Mouse (Mus musculus) kidney, postnatal 0 days (tissue): ENCODE measurements around the gene Usp36. TPM values are rescaled to one million over a fixed set of nuclear protein-coding genes. Genes with fewer than 3 reads are reported as not detected.
"Not testable (repeated sequence)": the region's sequence is repeated elsewhere in the genome, so short reads cannot be mapped to it uniquely, and the experiment has no call there.

Source experiments
- ATAC-seq: fragments of 200-750 bp; cut with Nextera tagmentation; replicated peaks from 2 replicates; pipeline ENCODE4 v1.8.0; 2017; ENCODE audit warnings: low read depth, moderate number of reproducible peaks, moderate TSS enrichment, moderate library complexity; ENCODE audit not compliant: low FRiP score
- DNase-seq: peaks from one replicate; pipeline ENCODE4 v3.0.0-alpha.2; 2016; ENCODE audit warnings: low spot score
- H3K27ac ChIP-seq: fragments of 300-500 bp; sonication (generic); 2 replicates; pipeline ENCODE4 v1.5.1; 2014; ENCODE audit warnings: mild to moderate bottlenecking
- H3K27me3 ChIP-seq: fragments of 300-500 bp; sonication (generic); 2 replicates; pipeline ENCODE4 v1.6.1; 2014; ENCODE audit warnings: low read length, mixed read lengths; ENCODE audit not compliant: insufficient read depth
- H3K36me3 ChIP-seq: fragments of 300-500 bp; sonication (generic); 2 replicates; pipeline ENCODE4 v1.6.1; 2014; ENCODE audit warnings: low read length, mixed read lengths; ENCODE audit not compliant: insufficient read depth
- H3K4me1 ChIP-seq: fragments of 300-500 bp; sonication (generic); replicated peaks from 2 replicates; pipeline ENCODE4 v1.6.1; 2014; ENCODE audit warnings: antibody characterized with exemption, low read length, mixed read lengths; ENCODE audit not compliant: insufficient read depth
- H3K4me2 ChIP-seq: fragments of 300-500 bp; sonication (generic); 2 replicates; pipeline ENCODE4 v1.6.1; 2014; ENCODE audit warnings: mild to moderate bottlenecking, low read length, moderate library complexity, mixed read lengths
- H3K4me3 ChIP-seq: fragments of 300-500 bp; sonication (generic); replicated peaks from 2 replicates; pipeline ENCODE4 v1.5.1; 2014; ENCODE audit warnings: low read depth, low read length
- H3K9ac ChIP-seq: fragments of 300-500 bp; sonication (generic); 2 replicates; pipeline ENCODE4 v1.6.1; 2014; ENCODE audit warnings: low read depth, low read length
- H3K9me3 ChIP-seq: fragments of 300-500 bp; sonication (generic); replicated peaks from 2 replicates; pipeline ENCODE4 v1.6.1; 2016; ENCODE audit warnings: low read length, inconsistent platforms, mixed read lengths
- CTCF ChIP-seq: IDR thresholded peaks from 2 replicates; pipeline ENCODE4 v1.5.1; 2016; ENCODE audit warnings: antibody characterized with exemption, low read depth, mild to moderate bottlenecking, moderate library complexity
- WGBS: fragments of 180-500 bp; shearing (Covaris S2); extraction: QIAGEN DNeasy Blood & Tissue Kit; methylation state at CpG from one replicate; pipeline ENCODE4 v1.1.7; 2014; 5-methylcytosine and 5-hydroxymethylcytosine counted together
- polyA plus RNA-seq: library from polyadenylated mRNA; unstranded; fragments of >200 nt; fragmentation: Nextera tagmentation; extraction: Ambion mirVana; gene quantifications from 2 replicates; pipeline ENCODE4 v1.2.1, GENCODE M21; 2015

Gene Usp36
- polyA plus RNA-seq, 1 experiment from 2014 or later, result 10.9 TPM

- Histone ChIP-seq H3K27me3 (no peaks in the 10 kb centered on the region), H3K36me3 (peaks cover 35% of the 10 kb centered on the region), H3K4me2 (no peak overlapping the region), H3K9me3 (no peaks in the 10 kb centered on the region), H3K4me3 (no peak overlapping the region), H3K9ac (no peak overlapping the region), H3K4me1 (no peaks in the 10 kb centered on the region), H3K27ac (no peak overlapping the region)
- TF ChIP-seq CTCF, result no peak
- ATAC-seq, result no peak
- no peak for DNase-seq
- 79% methylated on average over 6 of the region's 6 CpGs for WGBS
Observed at GRCm38 (mm10) chr11:118312132-118312723, 22.2 kb upstream of the Usp36 start.

- not testable (repeated sequence) for ATAC-seq, H3K9me3 ChIP-seq, H3K27me3 ChIP-seq, H3K4me3 ChIP-seq, H3K4me1 ChIP-seq, H3K27ac ChIP-seq, H3K9ac ChIP-seq, DNase-seq, H3K4me2 ChIP-seq
- 93% methylated on average over 2 of the region's 2 CpGs for WGBS
- peaks cover 32% of the 10 kb centered on the region for H3K36me3 ChIP-seq
Observed at GRCm38 (mm10) chr11:118307962-118308361, 17.9 kb upstream of the Usp36 start.

- H3K4me1 ChIP-seq, ATAC-seq, H3K4me2 ChIP-seq, H3K4me3 ChIP-seq, H3K9ac ChIP-seq, H3K9me3 ChIP-seq, H3K27ac ChIP-seq, DNase-seq, H3K27me3 ChIP-seq: not testable (repeated sequence)
- H3K36me3 ChIP-seq, result 0 out of 2 replicates have a peak, but pooled peaks cover 14% of the 10 kb centered on the region
- 92% methylated on average over 4 of the region's 4 CpGs for WGBS
Observed at GRCm38 (mm10) chr11:118303959-118304358, 13.9 kb upstream of the Usp36 start.

DNA sequence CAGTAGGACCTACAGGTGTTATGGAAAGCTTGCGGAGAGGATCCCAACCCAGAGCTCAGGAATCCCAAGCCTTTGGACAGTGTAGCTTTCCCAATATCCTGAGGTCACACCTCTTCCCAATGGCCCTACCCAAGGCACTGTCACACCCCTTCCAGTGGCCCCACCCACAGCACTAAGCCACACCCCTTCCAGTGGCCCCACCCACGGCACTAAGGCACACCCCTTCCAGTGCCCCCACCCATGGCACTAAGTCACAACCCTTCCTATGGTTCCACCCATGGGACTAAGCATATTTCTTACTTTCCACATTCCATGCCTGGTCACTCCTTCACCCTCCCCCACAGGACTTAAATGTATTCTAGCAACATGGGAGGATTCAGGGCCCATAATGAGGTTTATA, 8.8 kb upstream of the Usp36 start:
- Histone ChIP-seq H3K36me3 (0 out of 2 replicates have a peak, but pooled peaks cover 11% of the 10 kb centered on the region), H3K27ac (no peak overlapping the region), H3K9me3 (no peaks in the 10 kb centered on the region), H3K27me3 (no peaks in the 10 kb centered on the region), H3K4me3 (no peak overlapping the region), H3K4me2 (no peak overlapping the region), H3K4me1 (no peaks in the 10 kb centered on the region), H3K9ac (no peak overlapping the region)
- no peak for DNase-seq
- ATAC-seq, result 0 out of 2 replicates have a peak, but pooled peaks have one; percentile 26
- TF ChIP-seq CTCF, result no peak
- 77% methylated on average over 2 of the region's 2 CpGs for WGBS

GRCm38 (mm10) chr11:118297967-118298366, 7.9 kb upstream of the Usp36 start:
- peak; percentile 7; the same call in 1 of the 2 replicates for TF ChIP-seq CTCF
- H3K27ac ChIP-seq, result no peak overlapping the region
- H3K9me3 ChIP-seq, result no peaks in the 10 kb centered on the region
- no peak overlapping the region for H3K9ac ChIP-seq
- DNase-seq (no peak), ATAC-seq (no peak)
- 0 out of 2 replicates have a peak, but pooled peaks cover 5% of the 10 kb centered on the region for H3K36me3 ChIP-seq
- H3K4me2 ChIP-seq, result no peak overlapping the region
- 84% methylated on average over 3 of the region's 3 CpGs for WGBS
- no peaks in the 10 kb centered on the region for H3K4me1 ChIP-seq
- no peaks in the 10 kb centered on the region for H3K27me3 ChIP-seq
- H3K4me3 ChIP-seq, result no peak overlapping the region

DNA sequence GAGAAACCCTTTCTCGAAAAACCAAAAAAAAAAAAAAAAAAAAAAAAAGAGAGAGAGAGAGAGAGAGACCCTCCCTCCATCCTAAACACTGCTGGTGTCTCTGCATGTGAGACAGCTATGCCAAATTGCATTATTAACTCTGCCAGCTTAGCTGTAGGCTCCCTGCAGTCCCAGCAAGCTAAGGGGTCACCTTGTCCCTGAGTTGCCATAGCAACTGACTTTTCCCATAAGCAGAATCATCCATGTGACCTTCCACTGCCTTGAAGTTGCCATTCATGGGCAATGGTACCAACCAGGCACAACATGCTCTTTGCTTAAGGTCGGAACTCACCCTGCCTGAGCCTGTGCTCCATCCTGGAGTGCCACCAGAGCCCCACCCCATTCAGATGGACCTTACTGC, 5.0 kb upstream of the Usp36 start:
- Histone ChIP-seq H3K9me3 (no peaks in the 10 kb centered on the region), H3K4me2 (no peak overlapping the region), H3K9ac (no peak overlapping the region), H3K36me3 (no peaks in the 10 kb centered on the region), H3K27ac (no peak overlapping the region), H3K4me3 (no peak overlapping the region), H3K27me3 (no peaks in the 10 kb centered on the region), H3K4me1 (no peaks in the 10 kb centered on the region)
- no peak for TF ChIP-seq CTCF
- 69% methylated on average over 2 of the region's 2 CpGs for WGBS
- no peak for DNase-seq
- ATAC-seq, result no peak

- H3K36me3 ChIP-seq, result no peaks in the 10 kb centered on the region
- no peak for TF ChIP-seq CTCF
- no peaks in the 10 kb centered on the region for H3K27me3 ChIP-seq
- H3K4me3 ChIP-seq, result no peak overlapping the region
- H3K9me3 ChIP-seq, result no peaks in the 10 kb centered on the region
- no peak overlapping the region for H3K9ac ChIP-seq
- 71% methylated on average over 6 of the region's 6 CpGs for WGBS
- no peak for DNase-seq
- no peak overlapping the region for H3K27ac ChIP-seq
- H3K4me2 ChIP-seq, result no peak overlapping the region
- ATAC-seq, result no peak
- peaks cover 8% of the 10 kb centered on the region for H3K4me1 ChIP-seq
Observed at GRCm38 (mm10) chr11:118292671-118293070, 2.6 kb upstream of the Usp36 start.
